Mouse (Mus musculus) limb, embryonic 12.5 days (tissue): Measurements from ENCODE around the gene Oscp1. TPM values are rescaled to one million over a fixed set of nuclear protein-coding genes. Genes with fewer than 3 reads are reported as not detected.
A peak's percentile ranks its signal among the peaks of the same experiment; 100 is the strongest.

ENCODE experiments used
- ATAC-seq: fragments of 200-750 bp; cut with Nextera tagmentation; 2 replicates; pipeline ENCODE4 v1.8.0; 2017; ENCODE audit warnings: low read depth, moderate TSS enrichment; ENCODE audit not compliant: insufficient number of reproducible peaks, insufficient read depth, low FRiP score, low TSS enrichment
- H3K27ac ChIP-seq: fragments of 300-500 bp; sonication (generic); 2 replicates; pipeline ENCODE4 v1.5.1; 2016; ENCODE audit warnings: mild to moderate bottlenecking, moderate library complexity
- H3K27me3 ChIP-seq: fragments of 300-500 bp; sonication (generic); 2 replicates; pipeline ENCODE4 v1.6.1; 2016; ENCODE audit warnings: mild to moderate bottlenecking, moderate library complexity
- H3K36me3 ChIP-seq: fragments of 300-500 bp; sonication (generic); 2 replicates; pipeline ENCODE4 v1.6.1; 2016; ENCODE audit warnings: mild to moderate bottlenecking, moderate library complexity
- H3K4me1 ChIP-seq: fragments of 300-500 bp; sonication (generic); replicated peaks from 2 replicates; pipeline ENCODE4 v1.6.1; 2016
- H3K4me2 ChIP-seq: fragments of 300-500 bp; sonication (generic); 2 replicates; pipeline ENCODE4 v1.6.1; 2016; ENCODE audit warnings: mild to moderate bottlenecking, moderate library complexity
- H3K4me3 ChIP-seq: fragments of 300-500 bp; sonication (generic); replicated peaks from 2 replicates; pipeline ENCODE4 v1.5.1; 2016; ENCODE audit warnings: mild to moderate bottlenecking
- H3K9ac ChIP-seq: fragments of 300-500 bp; sonication (generic); replicated peaks from 2 replicates; pipeline ENCODE4 v1.6.1; 2016; ENCODE audit warnings: mild to moderate bottlenecking, moderate library complexity
- H3K9me3 ChIP-seq: fragments of 300-500 bp; sonication (generic); 2 replicates; pipeline ENCODE4 v1.6.1; 2016; ENCODE audit warnings: mild to moderate bottlenecking, moderate library complexity
- WGBS: fragments of 180-500 bp; shearing (Covaris S2); methylation state at CpG from one replicate; pipeline ENCODE4 v1.1.7; 2016; 5-methylcytosine and 5-hydroxymethylcytosine counted together
- polyA plus RNA-seq: library from polyadenylated mRNA; unstranded; fragments of >200 nt; fragmentation: Nextera tagmentation; extraction: Ambion mirVana; gene quantifications from 2 replicates; pipeline ENCODE4 v1.2.1, GENCODE M21; 2016

Oscp1 gene
- polyA plus RNA-seq, 1 experiment from 2014 or later, result 19.0 TPM

DNA sequence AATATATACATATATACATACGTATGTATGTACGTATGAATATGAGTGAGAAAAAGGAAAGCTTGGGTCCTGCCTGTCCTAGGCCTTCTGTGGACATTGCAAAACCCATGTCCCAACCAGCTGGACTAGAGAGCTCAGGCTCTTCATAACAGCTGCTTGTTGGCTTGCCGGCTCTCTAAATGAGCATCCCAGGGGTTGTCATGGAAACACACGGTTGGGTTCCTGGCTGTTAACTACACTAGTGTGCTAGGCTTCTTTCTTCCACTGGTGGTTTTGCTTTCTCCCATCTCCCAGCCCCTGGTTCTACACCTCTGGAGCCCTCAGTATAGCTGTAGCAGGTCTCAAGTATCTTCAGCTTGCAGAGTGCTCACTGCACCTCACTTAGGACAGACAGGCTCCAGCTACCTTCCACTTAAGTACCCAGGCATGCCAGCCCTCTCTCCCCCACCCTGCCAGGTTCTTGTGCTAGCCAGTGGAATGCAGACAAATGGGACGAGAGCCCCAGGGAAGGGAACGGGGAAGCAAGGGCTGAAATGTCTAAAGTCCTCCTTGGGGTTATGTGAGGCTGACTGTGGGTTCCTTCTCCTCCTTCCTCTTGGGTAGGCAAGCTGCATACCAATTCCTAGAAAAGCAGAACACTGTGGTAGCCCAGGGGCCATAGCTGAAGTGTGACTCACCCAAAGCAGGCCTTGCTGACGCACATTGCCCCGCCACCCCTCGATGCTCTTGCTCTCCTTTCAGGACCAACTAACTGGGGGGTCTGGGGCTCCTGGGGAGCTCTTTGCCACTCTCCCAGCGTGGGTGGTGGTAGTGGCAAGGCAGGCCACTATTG is 73.1 kb downstream of the Oscp1 start:
- WGBS, result 51% methylated on average over 10 of the region's 10 CpGs
- ATAC-seq, result peak; percentile 15; the same call in 1 of the 2 replicates
- H3K4me2 ChIP-seq, result no peak overlapping the region
- peaks cover 93% of the 10 kb centered on the region for H3K36me3 ChIP-seq
- no peaks in the 10 kb centered on the region for H3K9me3 ChIP-seq
- no peaks in the 10 kb centered on the region for H3K27me3 ChIP-seq
- H3K9ac ChIP-seq, result 0 out of 2 replicates have a peak overlapping the region, but pooled peaks have one; percentile 14
- H3K4me3 ChIP-seq, result no peak overlapping the region
- peak overlapping the region; percentile 74 for H3K27ac ChIP-seq
- H3K4me1 ChIP-seq, result peaks cover 38% of the 10 kb centered on the region

DNA sequence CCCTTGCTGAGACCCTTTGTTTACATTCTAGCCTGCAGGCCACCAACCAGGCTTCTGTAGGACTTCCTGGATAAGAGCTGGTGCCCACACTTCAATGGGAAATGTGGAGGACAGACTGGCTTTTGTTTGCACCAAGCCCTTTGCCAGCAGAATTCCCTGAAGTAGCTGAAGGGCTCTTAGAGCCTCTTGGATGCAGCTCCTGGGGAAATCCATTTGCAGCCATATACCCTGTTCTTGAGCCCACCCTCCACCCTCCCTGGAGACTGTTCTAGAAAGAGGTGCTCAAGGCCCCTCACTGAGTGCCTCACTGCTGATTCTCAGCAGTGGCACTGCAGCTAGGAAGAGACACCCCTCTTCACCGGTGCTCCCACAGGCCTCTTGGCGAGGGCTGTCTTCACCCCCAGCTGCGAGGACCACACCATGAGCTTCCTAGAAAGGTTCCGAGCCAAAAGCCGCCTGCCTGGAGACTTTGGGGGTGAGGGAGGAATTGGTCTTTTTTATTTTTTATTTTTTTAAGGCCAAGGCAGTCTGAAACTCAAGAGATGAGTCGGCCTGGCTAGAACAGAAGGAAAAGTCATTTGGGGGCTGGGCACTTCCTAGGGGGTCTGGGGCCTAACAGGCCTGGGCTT is 74.4 kb downstream of the Oscp1 start:
- WGBS, result 78% methylated on average over 6 of the region's 6 CpGs

DNA sequence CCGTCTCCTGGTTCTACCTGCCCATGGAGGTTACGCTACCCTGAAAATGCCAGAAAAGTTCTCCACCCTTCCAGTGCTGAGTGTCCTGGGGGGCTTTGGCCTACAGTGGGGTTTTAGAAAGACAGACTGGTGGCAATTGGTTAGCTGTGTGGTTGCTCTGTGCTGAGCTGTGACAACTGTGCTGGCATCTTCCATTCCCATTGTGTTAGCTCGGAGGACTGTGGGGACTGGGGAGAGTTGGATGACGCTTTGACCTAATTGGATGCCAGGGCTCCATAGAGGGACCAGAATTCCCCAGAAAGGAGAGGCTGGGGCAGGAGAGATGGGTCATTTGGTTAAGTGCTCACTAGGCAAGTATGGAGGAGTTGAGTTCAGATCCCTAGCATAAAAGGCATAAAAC is 75.9 kb downstream of the Oscp1 start:
- no peak overlapping the region for H3K4me3 ChIP-seq
- no peak overlapping the region for H3K9ac ChIP-seq
- no peaks in the 10 kb centered on the region for H3K9me3 ChIP-seq
- no peak for ATAC-seq
- no peaks in the 10 kb centered on the region for H3K27me3 ChIP-seq
- H3K4me1 ChIP-seq, result peaks cover 38% of the 10 kb centered on the region
- no peak overlapping the region for H3K27ac ChIP-seq
- peaks cover 94% of the 10 kb centered on the region for H3K36me3 ChIP-seq
- 93% methylated on average over 4 of the region's 4 CpGs for WGBS
- H3K4me2 ChIP-seq, result no peak overlapping the region

More for the DNA sequence above, 74.4 kb downstream of the Oscp1 start:
- H3K36me3 ChIP-seq, result peaks cover 94% of the 10 kb centered on the region
- H3K9ac ChIP-seq, result no peak overlapping the region
- no peak overlapping the region for H3K4me3 ChIP-seq
- no peaks in the 10 kb centered on the region for H3K27me3 ChIP-seq
- ATAC-seq, result no peak
- peaks cover 38% of the 10 kb centered on the region for H3K4me1 ChIP-seq
- H3K4me2 ChIP-seq, result no peak overlapping the region
- H3K27ac ChIP-seq, result peak overlapping the region; percentile 74
- H3K9me3 ChIP-seq, result no peaks in the 10 kb centered on the region

DNA sequence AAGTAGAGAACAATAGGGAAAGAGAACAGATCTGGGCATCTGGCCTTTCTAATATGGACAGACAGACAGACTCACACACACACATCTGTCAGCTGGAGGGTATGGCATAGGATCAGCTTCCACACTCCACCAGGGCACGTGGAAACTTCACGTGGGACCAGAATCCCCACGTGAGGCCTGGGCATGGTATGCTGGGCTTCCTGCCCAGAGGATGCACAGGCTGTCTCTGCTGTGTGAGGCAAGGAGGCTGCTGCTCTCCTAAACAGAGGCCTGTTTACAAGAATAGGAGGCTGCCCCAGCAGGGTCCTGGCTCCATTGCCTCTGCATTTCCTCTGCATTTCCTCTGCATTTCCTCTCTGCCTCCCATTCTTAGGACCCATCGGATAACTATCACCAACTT is 76.3 kb downstream of the Oscp1 start:
- Histone ChIP-seq H3K9me3 (no peaks in the 10 kb centered on the region), H3K9ac (no peak overlapping the region), H3K4me3 (no peak overlapping the region), H3K36me3 (peaks cover 94% of the 10 kb centered on the region), H3K4me2 (no peak overlapping the region), H3K27me3 (no peaks in the 10 kb centered on the region), H3K4me1 (peaks cover 38% of the 10 kb centered on the region), H3K27ac (no peak overlapping the region)
- ATAC-seq, result no peak
- WGBS, result 89% methylated on average over 4 of the region's 4 CpGs

DNA sequence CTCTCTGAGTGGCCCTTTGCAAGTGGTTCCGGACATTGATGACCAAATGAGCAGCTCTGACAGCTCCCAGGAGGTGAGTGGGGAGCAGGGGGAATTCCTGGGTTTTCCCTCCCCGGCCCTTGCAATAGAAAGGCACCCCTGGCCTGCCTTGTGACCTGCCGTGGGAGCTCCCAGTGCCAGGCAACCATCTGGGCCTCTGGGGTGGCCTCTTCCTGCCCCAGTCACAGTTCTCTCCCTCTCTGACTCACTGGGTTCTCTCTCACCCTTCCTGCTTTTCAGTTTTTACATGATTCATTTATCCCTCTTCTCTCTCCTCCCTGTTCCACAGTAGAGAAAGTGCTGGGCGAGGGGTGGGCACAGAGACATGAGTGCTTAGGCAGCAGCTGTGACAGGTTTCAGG is 79.4 kb downstream of the Oscp1 start:
- peaks cover 13% of the 10 kb centered on the region for H3K4me1 ChIP-seq
- no peak overlapping the region for H3K9ac ChIP-seq
- H3K36me3 ChIP-seq, result peaks cover 76% of the 10 kb centered on the region
- no peaks in the 10 kb centered on the region for H3K27me3 ChIP-seq
- no peaks in the 10 kb centered on the region for H3K9me3 ChIP-seq
- no peak overlapping the region for H3K4me3 ChIP-seq
- no peak overlapping the region for H3K27ac ChIP-seq
- 81% methylated on average over 4 of the region's 4 CpGs for WGBS
- ATAC-seq, result no peak
- no peak overlapping the region for H3K4me2 ChIP-seq

DNA sequence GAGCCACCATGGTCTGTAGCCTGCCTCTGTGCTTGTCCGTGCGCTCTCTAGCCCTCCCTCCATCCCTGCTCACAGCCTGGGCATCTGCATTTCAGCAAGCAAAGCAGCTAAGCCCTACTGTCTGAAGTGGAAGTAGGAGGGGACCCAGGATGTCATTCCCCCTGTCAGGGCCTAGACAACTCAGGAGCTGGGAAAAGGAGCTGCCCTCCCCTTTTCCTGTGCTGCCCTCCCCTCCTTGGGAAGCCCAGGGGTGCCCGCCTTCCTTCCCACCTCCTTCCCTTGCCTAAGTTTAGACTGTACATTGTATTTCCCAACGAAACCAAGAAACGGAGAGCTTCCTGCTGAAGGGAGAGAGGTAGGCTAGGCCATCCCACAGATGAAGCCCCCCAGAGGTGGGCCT is 82.7 kb downstream of the Oscp1 start:
- no peak overlapping the region for H3K9ac ChIP-seq
- peaks cover 43% of the 10 kb centered on the region for H3K36me3 ChIP-seq
- 78% methylated on average over 5 of the region's 5 CpGs for WGBS
- 0 out of 2 replicates have a peak overlapping the region, but pooled peaks have one; percentile 23 for H3K27ac ChIP-seq
- H3K27me3 ChIP-seq, result no peaks in the 10 kb centered on the region
- no peaks in the 10 kb centered on the region for H3K9me3 ChIP-seq
- no peak overlapping the region for H3K4me3 ChIP-seq
- no peak overlapping the region for H3K4me2 ChIP-seq
- no peak for ATAC-seq
- peaks cover 11% of the 10 kb centered on the region; the same call in 1 of the 2 replicates for H3K4me1 ChIP-seq

Other genes starting within 250 kb of the Oscp1 start
- 0.33 and 0.39 TPM in 2 replicates for gene Csf3r, start 34.0 kb upstream of the Oscp1 start, polyA plus RNA-seq
- gene Mrps15, start 11.6 kb upstream of the Oscp1 start, polyA plus RNA-seq, result 153 and 162 TPM in 2 replicates
- 43.2 and 44.3 TPM in 2 replicates for gene Lsm10, start 38.1 kb downstream of the Oscp1 start, polyA plus RNA-seq
- 41.1 and 45.2 TPM in 2 replicates for gene Stk40, start 45.4 kb downstream of the Oscp1 start, polyA plus RNA-seq
- 65.6 and 67.5 TPM in 2 replicates for gene Eva1b, start 89.2 kb downstream of the Oscp1 start, polyA plus RNA-seq
- gene Sh3d21, start 104.9 kb downstream of the Oscp1 start, polyA plus RNA-seq, result 7.2 and 8.4 TPM in 2 replicates
- 303 and 349 TPM in 2 replicates for gene Thrap3, start 144.2 kb downstream of the Oscp1 start, polyA plus RNA-seq
- gene Map7d1, start 197.8 kb downstream of the Oscp1 start, polyA plus RNA-seq, result 83.5 and 85.1 TPM in 2 replicates
- 105 and 111 TPM in 2 replicates for gene Trappc3, start 203.8 kb downstream of the Oscp1 start, polyA plus RNA-seq
- 13.3 and 16.7 TPM in 2 replicates for gene Col8a2, start 228.2 kb downstream of the Oscp1 start, polyA plus RNA-seq